Mouse (Mus musculus): ENCODE results near the gene Grhpr. TPM values are rescaled to one million over a fixed set of nuclear protein-coding genes. Genes with fewer than 3 reads are reported as not detected.
"Not testable (repeated sequence)": the region's sequence is repeated elsewhere in the genome, so short reads cannot be mapped to it uniquely, and the experiment has no call there.

Gene Grhpr
- polyA plus RNA-seq, 1 experiment from 2014 or later: 29.2 TPM

DNA sequence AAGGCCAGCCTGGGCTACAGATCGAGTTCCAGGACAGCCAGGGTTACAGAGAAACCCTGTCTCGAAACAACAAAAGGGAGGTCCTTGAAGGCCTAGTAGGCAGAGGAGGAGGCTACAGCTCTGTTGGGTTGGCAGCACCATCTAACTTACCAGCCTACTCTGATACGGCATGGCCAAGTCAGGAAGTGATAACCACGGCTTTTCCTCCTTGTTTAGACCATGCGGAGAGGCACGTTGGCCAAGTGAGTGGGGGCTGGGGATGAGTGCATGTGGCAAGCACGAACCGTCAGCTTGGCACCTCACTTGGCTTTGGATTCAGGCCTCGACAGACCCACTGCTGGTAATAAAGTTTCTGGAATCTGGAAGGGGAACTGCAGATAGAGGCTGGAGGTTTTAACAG is 51.4 kb downstream of the Grhpr start:
- Histone ChIP-seq H3K4me2 (no peak overlapping the region), H3K4me3 (no peak overlapping the region), H3K36me3 (peaks cover 40% of the 10 kb centered on the region), H3K27me3 (no peaks in the 10 kb centered on the region), H3K27ac (replicated peaks) (no peak overlapping the region), H3K9ac (no peak overlapping the region), H3K9me3 (no peaks in the 10 kb centered on the region), H3K4me1 (replicated peaks) (no peaks in the 10 kb centered on the region)
- WGBS: 91% methylated on average over 9 of the region's 9 CpGs
- no peak for ATAC-seq (ENCODE audit: low FRiP score, low read depth)

DNA sequence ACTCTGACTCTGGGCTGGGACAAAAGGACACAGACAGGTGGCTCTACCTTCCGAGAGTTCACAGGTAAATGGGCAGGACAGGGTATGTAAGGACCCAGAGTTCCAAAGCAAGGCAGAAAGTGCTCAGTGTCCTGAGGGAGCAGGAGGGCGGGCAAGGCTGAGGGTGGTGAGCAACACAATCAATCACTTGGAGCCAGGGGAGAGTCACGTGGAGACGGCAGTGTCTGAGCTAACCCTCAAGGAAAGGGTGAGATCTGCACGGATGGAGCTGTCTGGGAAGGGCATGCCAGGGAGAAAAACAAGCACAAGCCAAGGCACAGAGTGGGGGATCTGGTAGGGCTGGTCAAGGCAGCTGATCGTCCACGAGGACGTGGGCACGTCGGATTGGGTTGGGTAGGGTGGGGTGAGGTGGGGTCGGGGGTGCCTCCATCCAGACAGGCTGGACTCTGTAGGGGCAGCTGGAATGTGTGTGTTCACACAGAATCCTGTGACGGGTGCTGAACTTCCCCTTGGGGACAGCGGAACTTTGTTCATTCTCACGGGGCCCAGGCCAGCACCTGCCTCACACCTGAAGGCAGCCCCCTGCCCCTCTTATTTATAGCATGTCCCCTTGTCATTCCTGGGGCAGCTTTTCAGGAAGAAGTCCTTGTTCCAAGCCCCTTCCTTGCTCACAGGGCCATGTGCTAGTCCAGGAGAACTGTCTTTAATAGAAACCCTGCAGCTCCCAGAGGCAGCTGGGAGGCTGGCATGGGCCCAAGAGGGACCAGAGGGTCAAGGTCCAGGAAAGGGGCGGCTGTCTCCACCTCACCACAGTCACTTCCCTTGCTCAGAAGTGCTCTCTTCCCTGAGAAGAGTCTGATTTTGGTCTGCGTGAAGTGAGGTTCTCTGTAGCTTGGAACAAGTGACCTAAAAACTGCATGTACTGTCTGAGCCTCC is 53.8 kb downstream of the Grhpr start:
- Histone ChIP-seq H3K36me3 (peaks cover 43% of the 10 kb centered on the region), H3K4me1 (replicated peaks) (no peaks in the 10 kb centered on the region), H3K4me2 (no peak overlapping the region), H3K9me3 (no peaks in the 10 kb centered on the region), H3K4me3 (no peak overlapping the region), H3K27ac (replicated peaks) (no peak overlapping the region), H3K9ac (no peak overlapping the region), H3K27me3 (no peaks in the 10 kb centered on the region)
- WGBS: 84% methylated on average over 16 of the region's 16 CpGs
- ATAC-seq (ENCODE audit: low FRiP score, low read depth): no peak

DNA sequence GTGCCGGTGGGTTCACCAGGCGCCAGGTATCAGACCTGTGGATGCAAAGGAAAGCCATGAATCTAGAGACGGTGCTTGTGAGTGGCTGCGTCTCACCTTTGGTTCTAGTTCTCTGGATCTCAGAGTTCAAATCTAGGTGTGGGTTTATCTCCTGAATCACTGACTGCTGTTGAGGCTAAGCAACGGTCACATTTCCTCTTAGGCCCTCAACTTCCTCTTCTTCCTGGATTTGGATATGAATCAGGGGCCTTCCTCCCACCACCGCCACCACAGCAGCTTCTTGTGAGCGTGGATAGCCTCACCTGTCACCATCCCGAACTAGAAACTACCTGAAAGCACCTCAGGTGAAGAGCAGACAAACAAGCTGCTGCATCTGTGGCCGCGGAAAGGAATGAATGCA is 54.9 kb downstream of the Grhpr start:
- Histone ChIP-seq H3K4me3 (no peak overlapping the region), H3K4me1 (replicated peaks) (no peaks in the 10 kb centered on the region), H3K36me3 (peaks cover 48% of the 10 kb centered on the region), H3K4me2 (no peak overlapping the region), H3K9ac (no peak overlapping the region), H3K9me3 (no peaks in the 10 kb centered on the region), H3K27ac (replicated peaks) (no peak overlapping the region), H3K27me3 (no peaks in the 10 kb centered on the region)
- 93% methylated on average over 10 of the region's 10 CpGs for WGBS
- no peak for ATAC-seq (ENCODE audit: low FRiP score, low read depth)

DNA sequence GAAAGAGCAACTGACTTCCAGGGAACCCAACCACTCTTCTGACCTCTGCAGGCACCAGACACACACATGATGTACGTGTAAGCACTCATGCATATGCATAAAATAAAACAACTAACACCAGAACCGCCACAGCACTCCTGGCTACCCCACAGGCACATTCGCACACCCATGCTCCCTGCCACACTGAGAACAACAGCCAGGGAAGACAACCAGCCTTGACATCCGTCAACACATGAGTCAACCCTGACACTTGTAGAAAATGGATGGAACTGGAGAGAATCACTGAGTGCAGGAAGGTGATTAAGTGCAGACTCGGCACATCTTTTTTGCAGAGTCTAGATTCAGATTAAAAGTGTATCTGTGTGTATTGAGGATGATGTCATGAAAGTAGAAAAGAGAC is 55.4 kb downstream of the Grhpr start:
- H3K36me3 ChIP-seq: peaks cover 53% of the 10 kb centered on the region
- no peak overlapping the region for H3K4me3 ChIP-seq
- H3K27ac ChIP-seq (replicated peaks): no peak overlapping the region
- no peaks in the 10 kb centered on the region for H3K9me3 ChIP-seq
- H3K27me3 ChIP-seq: no peaks in the 10 kb centered on the region
- H3K4me1 ChIP-seq (replicated peaks): no peaks in the 10 kb centered on the region
- 83% methylated on average over 5 of the region's 5 CpGs for WGBS
- no peak overlapping the region for H3K4me2 ChIP-seq
- no peak overlapping the region for H3K9ac ChIP-seq
- no peak for ATAC-seq (ENCODE audit: low FRiP score, low read depth)

DNA sequence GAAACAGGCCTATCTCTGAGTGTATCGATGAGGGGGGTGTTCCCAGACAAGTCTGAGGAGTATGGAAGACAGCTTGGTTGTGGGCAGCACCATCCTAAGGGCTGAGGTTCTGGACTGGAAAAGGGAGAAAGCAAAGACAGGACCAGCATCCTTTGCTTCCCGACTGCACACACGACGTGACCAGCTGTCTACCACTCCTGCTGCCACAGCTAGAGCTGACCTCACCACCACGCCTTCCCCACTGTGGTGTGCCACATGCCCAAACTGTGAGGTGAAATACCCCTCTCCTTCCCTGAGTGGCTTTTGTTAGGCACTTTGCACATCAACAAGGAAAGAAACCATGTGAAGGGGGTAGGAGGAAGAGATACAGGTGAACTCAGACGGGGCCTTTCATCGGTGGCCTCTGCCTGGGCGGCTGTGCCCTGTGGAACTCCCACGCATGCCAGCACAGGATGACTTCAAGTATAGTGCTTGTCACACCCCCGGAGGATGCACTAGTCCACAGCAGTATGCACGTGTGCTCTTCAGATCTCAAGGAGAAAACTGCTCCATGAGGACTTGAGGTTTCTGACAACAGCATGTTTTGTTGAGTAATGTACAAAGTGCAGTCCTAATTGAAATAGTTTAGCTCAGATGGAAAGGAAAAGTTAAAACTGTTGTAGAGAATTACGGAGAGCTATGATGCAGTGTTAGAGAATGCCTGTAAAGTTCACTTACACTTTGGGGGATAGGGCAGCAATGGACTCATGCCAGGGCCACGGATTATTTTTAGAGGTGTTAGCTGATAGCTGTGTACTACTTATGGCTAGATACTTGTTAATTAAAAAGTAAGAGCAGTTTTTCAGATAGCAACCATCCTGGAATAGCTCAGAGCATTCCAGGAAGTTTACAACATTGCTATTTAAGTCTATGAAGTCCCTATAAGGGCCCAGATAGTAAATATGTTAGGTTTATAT is 56.5 kb downstream of the Grhpr start:
- ATAC-seq (ENCODE audit: low FRiP score, low read depth): no peak
- Histone ChIP-seq H3K9ac (no peak overlapping the region), H3K27me3 (no peaks in the 10 kb centered on the region), H3K4me1 (replicated peaks) (no peaks in the 10 kb centered on the region), H3K9me3 (no peaks in the 10 kb centered on the region), H3K27ac (replicated peaks) (no peak overlapping the region), H3K4me2 (no peak overlapping the region), H3K36me3 (peaks cover 47% of the 10 kb centered on the region), H3K4me3 (no peak overlapping the region)
- 93% methylated on average over 13 of the region's 13 CpGs for WGBS

DNA sequence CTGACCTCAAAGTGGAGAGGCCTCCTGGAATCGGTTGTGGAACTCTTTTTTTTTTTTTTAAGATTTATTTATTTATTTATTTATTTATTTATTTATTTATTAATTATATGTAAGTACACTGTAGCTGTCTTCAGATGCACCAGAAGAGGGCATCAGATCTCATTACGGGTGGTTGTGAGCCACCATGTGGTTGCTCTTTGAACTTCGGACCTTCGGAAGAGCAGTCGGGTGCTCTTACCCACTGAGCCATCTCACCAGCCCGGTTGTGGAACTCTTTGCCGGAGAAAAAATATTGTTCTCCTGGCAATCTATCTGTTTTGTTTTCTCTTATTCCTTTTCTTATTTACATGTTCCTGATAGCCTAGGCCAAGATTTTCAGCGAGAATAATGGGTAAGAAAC is 57.7 kb downstream of the Grhpr start:
- H3K4me2 ChIP-seq; H3K4me1 ChIP-seq (replicated peaks); H3K4me3 ChIP-seq; H3K27me3 ChIP-seq; H3K27ac ChIP-seq (replicated peaks); H3K9ac ChIP-seq; H3K9me3 ChIP-seq; ATAC-seq (ENCODE audit: low FRiP score, low read depth): not testable (repeated sequence)
- 59% methylated on average over 8 of the region's 8 CpGs for WGBS
- peaks cover 54% of the 10 kb centered on the region for H3K36me3 ChIP-seq

DNA sequence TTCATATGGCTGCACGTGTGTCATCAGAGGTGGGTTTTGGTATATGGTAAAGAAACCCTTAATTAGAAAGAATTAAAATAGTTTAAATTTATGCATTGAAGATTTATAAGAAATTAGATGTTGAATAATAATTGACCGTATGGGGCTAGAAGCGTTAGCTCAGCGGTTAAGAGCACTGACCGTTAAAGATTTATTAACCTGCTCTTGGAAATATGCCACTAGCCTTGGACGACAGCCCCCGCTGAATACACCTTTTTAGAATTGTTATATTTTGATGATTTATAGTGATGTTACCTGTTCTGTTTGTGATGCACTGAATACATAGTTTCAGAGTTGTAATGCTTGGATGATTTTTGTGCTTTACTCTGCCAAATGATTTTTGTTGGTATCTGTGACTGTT is 58.4 kb downstream of the Grhpr start:
- H3K4me1 ChIP-seq (replicated peaks); H3K27ac ChIP-seq (replicated peaks); H3K4me3 ChIP-seq; H3K4me2 ChIP-seq; ATAC-seq (ENCODE audit: low FRiP score, low read depth); H3K27me3 ChIP-seq; H3K9ac ChIP-seq; H3K9me3 ChIP-seq: not testable (repeated sequence)
- peaks cover 48% of the 10 kb centered on the region for H3K36me3 ChIP-seq
- WGBS: 91% methylated on average over 7 of the region's 7 CpGs

Other genes starting within 250 kb of the Grhpr start
- gene Zcchc7, start 225.5 kb upstream of the Grhpr start, polyA plus RNA-seq (2015; fragmentation: Nextera tagmentation; extraction: Ambion mirVana): 35.3 and 41.6 TPM in 2 replicates
- 39.6 and 41.7 TPM in 2 replicates for gene Zbtb5, start 31.0 kb downstream of the Grhpr start, polyA plus RNA-seq (2015; fragmentation: Nextera tagmentation; extraction: Ambion mirVana)
- gene Polr1e, start 37.2 kb downstream of the Grhpr start, polyA plus RNA-seq (2015; fragmentation: Nextera tagmentation; extraction: Ambion mirVana): 33.9 and 36.7 TPM in 2 replicates
- 17.2 and 19.0 TPM in 2 replicates for gene Fbxo10, start 103.2 kb downstream of the Grhpr start, polyA plus RNA-seq (2015; fragmentation: Nextera tagmentation; extraction: Ambion mirVana)
- gene Tomm5, start 126.7 kb downstream of the Grhpr start, polyA plus RNA-seq (2015; fragmentation: Nextera tagmentation; extraction: Ambion mirVana): 159 and 170 TPM in 2 replicates
- gene Frmpd1, start 203.5 kb downstream of the Grhpr start, polyA plus RNA-seq (2015; fragmentation: Nextera tagmentation; extraction: Ambion mirVana): 2.3 and 2.9 TPM in 2 replicates